ENCODE assay signal across 12 mouse cellular contexts in genomic region chr11:73201597-73201996, GRCm38 (mm10). TPM values are rescaled to one million over a fixed set of nuclear protein-coding genes. Genes with fewer than 3 reads are reported as not detected.
A peak's percentile ranks its signal among the peaks of the same experiment; 100 is the strongest.
DNase-seq lines count a peak whose midpoint lies in the region; ATAC-seq and TF ChIP-seq lines count a peak whose summit lies in the region.
"Had no signal": no experiment of that assay in that cellular context is flagged by ENCODE, and none has a peak within 500 bp of the region (broad histone marks: within the 10 kb centered on the region; RNA-seq: fewer than 3 reads in every experiment).

No protein-coding gene starts in this region.

- H3K27me3 ChIP-seq in heart, embryonic 11.5 days (ENCODE audit: control insufficient read depth, insufficient read depth, low read length), result no peaks in the 10 kb centered on the region; the same call in 1 of the 2 replicates
- no peaks in the 10 kb centered on the region for H3K27me3 ChIP-seq in lung, embryonic 15.5 days

- no peak overlapping the region for H3K4me3 ChIP-seq in heart, embryonic 11.5 days (ENCODE audit: low read depth, low read length)
- H3K4me3 ChIP-seq in lung, embryonic 15.5 days, result no peak overlapping the region
- no peak overlapping the region for H3K4me3 ChIP-seq in lung, adult 2 months (replicated peaks; ENCODE audit: extremely low read depth, low read depth, low read length)

- H3K9ac ChIP-seq in heart, embryonic 11.5 days (ENCODE audit: low read depth, low read length), result no peak overlapping the region
- H3K9ac ChIP-seq in lung, embryonic 15.5 days, result no peak overlapping the region

- TF ChIP-seq CTCF in lung, adult 2 months (IDR thresholded peaks at IDR 0.05; ENCODE audit: insufficient read depth, low read length), result no peak

- no peak overlapping the region for H3K4me2 ChIP-seq in heart, embryonic 11.5 days
- H3K4me2 ChIP-seq in lung, embryonic 15.5 days, result no peak overlapping the region

- peak; percentile 94 for DNase-seq in heart, adult 11 months
- DNase-seq in lung, adult 2 months, result no peak
- peak; percentile 51 for DNase-seq in ZHBTc4 (ENCODE audit: low read depth, low spot score)
- peak; percentile 23 for DNase-seq in mesoderm, embryonic 11.5 days (ENCODE audit: low read depth, low spot score)
- DNase-seq in adrenal gland, adult (ENCODE audit: inconsistent age in 2 of 2, low spot score in 1 of 2), result no peak
- no peak for DNase-seq in adrenal gland, postnatal 4 days (ENCODE audit: low spot score in 2 of 2)
- DNase-seq: cerebellum, adult 2 months; kidney, postnatal 10 days; thymus, postnatal 4 days had no signal

- H3K4me1 ChIP-seq in heart, embryonic 11.5 days (ENCODE audit: control insufficient read depth, insufficient read depth, low read length), result no peaks in the 10 kb centered on the region
- H3K4me1 ChIP-seq in lung, embryonic 15.5 days, result peaks cover 15% of the 10 kb centered on the region
- 0 out of 2 replicates have a peak, but pooled peaks cover 4% of the 10 kb centered on the region for H3K4me1 ChIP-seq in lung, adult 2 months (ENCODE audit: control insufficient read depth, insufficient read depth, low read length)

- no peak overlapping the region for H3K27ac ChIP-seq in heart, embryonic 11.5 days (ENCODE audit: low read depth, low read length)
- 0 out of 2 replicates have a peak overlapping the region, but pooled peaks have one; percentile 38 for H3K27ac ChIP-seq in lung, embryonic 15.5 days

- no peaks in the 10 kb centered on the region for H3K9me3 ChIP-seq in heart, embryonic 11.5 days (replicated peaks; ENCODE audit: control insufficient read depth, low read length)
- no peaks in the 10 kb centered on the region for H3K9me3 ChIP-seq in lung, embryonic 15.5 days

- no peak for TF ChIP-seq POLR2A in lung, adult 2 months (IDR thresholded peaks at IDR 0.05; ENCODE audit: borderline replicate concordance, extremely low read depth, low read depth, low read length)

- ATAC-seq in heart, embryonic 11.5 days (replicated peaks; ENCODE audit: insufficient number of reproducible peaks, low FRiP score, low TSS enrichment), result no peak
- ATAC-seq in lung, embryonic 15.5 days (ENCODE audit: borderline replicate concordance, extremely low read depth, low FRiP score, low TSS enrichment), result no peak

- H3K36me3 ChIP-seq in heart, embryonic 11.5 days (ENCODE audit: control insufficient read depth, insufficient read depth, low read length), result no peaks in the 10 kb centered on the region
- no peaks in the 10 kb centered on the region for H3K36me3 ChIP-seq in lung, embryonic 15.5 days

- WGBS in heart, embryonic 11.5 days (ENCODE audit: insufficient replicate concordance), result 32% methylated on average over 4 of the region's 4 CpGs
- WGBS in lung, embryonic 15.5 days, result 27% methylated on average over 4 of the region's 4 CpGs
- 37% methylated on average over 4 of the region's 4 CpGs for WGBS in lung, adult 2 months

RNA-seq across cellular contexts. Expression of gene Shpk, which starts 2.3 kb away (rescaled TPM):
- 0.31 and 0.94 TPM in 2 replicates for polyA plus RNA-seq in heart, embryonic 11.5 days (2014; fragmentation: Nextera tagmentation; extraction: Ambion mirVana)
- 1.6 TPM in 2 replicates for polyA plus RNA-seq in lung, embryonic 15.5 days (2015; fragmentation: Nextera tagmentation; extraction: Ambion mirVana)
- polyA plus RNA-seq in lung, adult 2 months (2012; rRNA removed), result 3.7 and 4.4 TPM in 2 replicates
- 1 to 10 TPM; 6.8 to 9.0 TPM for total RNA-seq in adrenal gland, postnatal 4 days (2021)

RNA-seq across cellular contexts. Expression of gene Ctns, which starts 2.8 kb away (rescaled TPM):
- polyA plus RNA-seq in heart, embryonic 11.5 days (2014; fragmentation: Nextera tagmentation; extraction: Ambion mirVana), result 12.7 and 14.9 TPM in 2 replicates
- polyA plus RNA-seq in lung, embryonic 15.5 days (2015; fragmentation: Nextera tagmentation; extraction: Ambion mirVana), result 12.8 and 13.5 TPM in 2 replicates
- polyA plus RNA-seq in lung, adult 2 months (2012; rRNA removed), result 14.2 and 17.2 TPM in 2 replicates
- total RNA-seq in adrenal gland, postnatal 4 days (2021), result 10 to 100 TPM; 19.1 to 19.4 TPM

RNA-seq across cellular contexts. Expression of gene Tax1bp3, which starts 24.7 kb away (rescaled TPM):
- polyA plus RNA-seq in heart, embryonic 11.5 days (2014; fragmentation: Nextera tagmentation; extraction: Ambion mirVana), result 264 and 272 TPM in 2 replicates
- polyA plus RNA-seq in lung, embryonic 15.5 days (2015; fragmentation: Nextera tagmentation; extraction: Ambion mirVana), result 270 and 276 TPM in 2 replicates
- 109 and 123 TPM in 2 replicates for polyA plus RNA-seq in lung, adult 2 months (2012; rRNA removed)
- total RNA-seq in adrenal gland, postnatal 4 days (2021), result 10 to 100 TPM; 74.0 to 82.4 TPM

RNA-seq across cellular contexts. Expression of gene Emc6, which starts 24.8 kb away (rescaled TPM):
- polyA plus RNA-seq in heart, embryonic 11.5 days (2014; fragmentation: Nextera tagmentation; extraction: Ambion mirVana), result 94.3 and 112 TPM in 2 replicates
- polyA plus RNA-seq in lung, embryonic 15.5 days (2015; fragmentation: Nextera tagmentation; extraction: Ambion mirVana), result 119 and 126 TPM in 2 replicates
- 47.9 and 55.4 TPM in 2 replicates for polyA plus RNA-seq in lung, adult 2 months (2012; rRNA removed)
- total RNA-seq in adrenal gland, postnatal 4 days (2021), result 10 to 100 TPM; 60.5 to 72.1 TPM

RNA-seq across cellular contexts. Expression of gene Trpv1, which starts 32.5 kb away (rescaled TPM):
- polyA plus RNA-seq in heart, embryonic 11.5 days (2014; fragmentation: Nextera tagmentation; extraction: Ambion mirVana), result 0.16 TPM in 1 of 2 replicates, not detected in the other
- polyA plus RNA-seq in lung, embryonic 15.5 days (2015; fragmentation: Nextera tagmentation; extraction: Ambion mirVana), result 0.09 TPM in 1 of 2 replicates, not detected in the other
- 0.09 and 0.55 TPM in 2 replicates for polyA plus RNA-seq in lung, adult 2 months (2012; rRNA removed)
- total RNA-seq in adrenal gland, postnatal 4 days (2021), result under 1 TPM; 0.14 to 0.22 TPM
- total RNA-seq: hematopoietic stem cell, adult 5-6 weeks had no signal

Comparison
In these comparisons a context has a peak if more than half of its experiments do, and no peak if none do; other contexts are left out.
1. DNase-seq: peak in heart, adult 11 months (single experiment), ZHBTc4 (single experiment) and mesoderm, embryonic 11.5 days (single experiment); none in lung, adult 2 months (single experiment), adrenal gland, adult (0 of 2) and adrenal gland, postnatal 4 days (0 of 2).